Mouse (Mus musculus): ENCODE results near the gene Depdc1b. TPM values are rescaled to one million over a fixed set of nuclear protein-coding genes. Genes with fewer than 3 reads are reported as not detected.

Depdc1b gene
- polyA plus RNA-seq, 1 experiment from 2014 or later = 22.9 TPM

- Histone ChIP-seq H3K9me3 (no peaks in the 10 kb centered on the region), H3K4me3 (no peak overlapping the region), H3K36me3 (replicated peaks) (peaks cover 24% of the 10 kb centered on the region), H3K27me3 (ENCODE audit: poor library complexity, severe bottlenecking) (no peaks in the 10 kb centered on the region), H3K4me1 (no peaks in the 10 kb centered on the region), H3K27ac (no peak overlapping the region)
- no peak for DNase-seq (ENCODE audit: extremely low spot score, low spot score)
- WGBS = 92% methylated on average over 10 of the region's 10 CpGs
Observed at GRCm38 (mm10) chr13:108339907-108340596, 23.9 kb downstream of the Depdc1b start.

- WGBS = 72% methylated on average over 7 of the region's 7 CpGs
- no peak overlapping the region for H3K4me3 ChIP-seq
- H3K27me3 ChIP-seq (ENCODE audit: poor library complexity, severe bottlenecking) = no peaks in the 10 kb centered on the region
- H3K9me3 ChIP-seq = no peaks in the 10 kb centered on the region
- H3K36me3 ChIP-seq (replicated peaks) = peaks cover 18% of the 10 kb centered on the region
- H3K4me1 ChIP-seq = no peaks in the 10 kb centered on the region
- no peak for DNase-seq (ENCODE audit: extremely low spot score, low spot score)
- H3K27ac ChIP-seq = no peak overlapping the region
Observed at GRCm38 (mm10) chr13:108341585-108341984, 25.5 kb downstream of the Depdc1b start.

DNA sequence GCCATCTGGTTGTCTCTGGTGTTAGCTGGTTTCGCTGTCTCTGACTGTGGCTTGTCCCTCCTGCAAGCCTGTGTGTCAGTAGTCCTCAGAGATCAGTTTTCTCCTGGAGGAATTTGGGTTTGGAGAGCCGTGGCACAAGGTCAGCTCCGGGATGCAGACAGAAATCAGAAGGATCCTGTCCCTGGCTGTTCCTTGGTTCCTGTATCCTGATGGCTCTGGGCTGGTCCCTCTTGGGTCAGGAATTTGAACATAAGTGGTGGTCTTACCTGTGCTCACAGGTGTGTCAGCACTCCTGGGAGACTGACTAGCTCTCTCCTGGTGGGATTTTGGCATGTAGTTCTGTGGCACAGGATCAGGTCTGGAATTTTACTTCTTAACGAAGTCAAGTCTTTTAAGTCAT, 29.6 kb downstream of the Depdc1b start:
- H3K4me1 ChIP-seq = no peaks in the 10 kb centered on the region
- no peak overlapping the region for H3K4me3 ChIP-seq
- H3K27ac ChIP-seq = no peak overlapping the region
- DNase-seq (ENCODE audit: extremely low spot score, low spot score) = no peak
- H3K9me3 ChIP-seq = no peaks in the 10 kb centered on the region
- 86% methylated on average over 4 of the region's 4 CpGs for WGBS
- H3K27me3 ChIP-seq (ENCODE audit: poor library complexity, severe bottlenecking) = no peaks in the 10 kb centered on the region
- peaks cover 9% of the 10 kb centered on the region; the same call in 1 of the 2 replicates for H3K36me3 ChIP-seq (replicated peaks)

DNA sequence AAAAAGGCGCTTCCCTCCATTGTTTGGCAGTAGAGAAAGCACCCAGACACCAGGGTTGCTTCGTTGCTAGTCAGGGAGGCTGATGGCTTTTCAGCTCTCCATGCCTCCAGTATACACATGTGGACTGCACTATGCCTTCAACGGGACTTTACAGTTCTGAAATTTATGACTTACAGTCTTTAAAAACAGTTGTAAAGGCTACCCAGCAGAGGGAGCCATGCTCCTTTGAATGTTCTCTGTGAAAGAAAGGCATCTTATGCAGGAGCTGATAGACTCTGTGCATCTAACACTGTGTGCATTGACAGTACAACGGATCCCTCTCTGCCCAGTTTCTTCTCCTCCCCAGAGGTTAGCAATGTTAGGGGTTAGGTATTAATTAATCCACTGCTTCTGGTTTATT, 30.9 kb downstream of the Depdc1b start:
- Histone ChIP-seq H3K9me3 (no peaks in the 10 kb centered on the region), H3K4me1 (no peaks in the 10 kb centered on the region), H3K27me3 (ENCODE audit: poor library complexity, severe bottlenecking) (no peaks in the 10 kb centered on the region), H3K36me3 (replicated peaks) (0 out of 2 replicates have a peak, but pooled peaks cover 3% of the 10 kb centered on the region), H3K27ac (no peak overlapping the region), H3K4me3 (no peak overlapping the region)
- DNase-seq (ENCODE audit: extremely low spot score, low spot score) = no peak
- 70% methylated on average over 4 of the region's 4 CpGs for WGBS

DNA sequence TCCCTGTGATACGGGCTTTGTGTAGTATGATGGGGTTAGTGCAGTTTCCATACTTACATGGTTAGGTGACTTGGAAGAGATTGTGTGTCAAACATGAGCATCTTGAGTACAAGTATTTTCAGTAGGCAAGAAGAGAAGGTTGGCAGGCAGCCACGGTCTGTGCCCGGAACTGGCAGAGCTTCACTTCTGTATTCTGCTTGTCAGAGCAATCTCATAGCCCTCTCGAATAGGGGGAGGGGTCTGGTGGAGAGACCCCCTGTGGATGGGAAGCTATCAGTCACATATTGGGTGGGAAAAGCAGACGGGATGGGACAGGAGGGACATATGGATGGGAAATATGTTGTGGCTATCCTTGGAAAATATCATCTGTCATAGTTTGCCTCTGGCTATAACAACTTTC, 33.5 kb downstream of the Depdc1b start:
- Histone ChIP-seq H3K27ac (no peak overlapping the region), H3K27me3 (ENCODE audit: poor library complexity, severe bottlenecking) (no peaks in the 10 kb centered on the region), H3K36me3 (replicated peaks) (no peaks in the 10 kb centered on the region), H3K4me3 (no peak overlapping the region), H3K4me1 (no peaks in the 10 kb centered on the region), H3K9me3 (no peaks in the 10 kb centered on the region)
- DNase-seq (ENCODE audit: extremely low spot score, low spot score) = no peak
- 91% methylated on average over 5 of the region's 5 CpGs for WGBS

- DNase-seq (ENCODE audit: extremely low spot score, low spot score) = no peak
- WGBS = 92% methylated on average over 5 of the region's 5 CpGs
- H3K27ac ChIP-seq = no peak overlapping the region
- no peaks in the 10 kb centered on the region; the same call in 1 of the 2 replicates for H3K36me3 ChIP-seq (replicated peaks)
- H3K4me1 ChIP-seq = peaks cover 13% of the 10 kb centered on the region
- H3K9me3 ChIP-seq = no peaks in the 10 kb centered on the region
- no peak overlapping the region for H3K4me3 ChIP-seq
- no peaks in the 10 kb centered on the region for H3K27me3 ChIP-seq (ENCODE audit: poor library complexity, severe bottlenecking)
Observed at GRCm38 (mm10) chr13:108353781-108354180, 37.6 kb downstream of the Depdc1b start.

GRCm38 (mm10) chr13:108354804-108355552, 38.8 kb downstream of the Depdc1b start:
- WGBS = 94% methylated on average over 12 of the region's 12 CpGs
- H3K36me3 ChIP-seq (replicated peaks) = no peaks in the 10 kb centered on the region; the same call in 1 of the 2 replicates

GRCm38 (mm10) chr13:108357362-108357761, 41.2 kb downstream of the Depdc1b start:
- WGBS = 42% methylated on average over 10 of the region's 10 CpGs
- H3K27me3 ChIP-seq (ENCODE audit: poor library complexity, severe bottlenecking) = no peaks in the 10 kb centered on the region
- H3K4me1 ChIP-seq = peaks cover 13% of the 10 kb centered on the region
- no peak overlapping the region for H3K4me3 ChIP-seq
- no peak overlapping the region for H3K27ac ChIP-seq
- H3K36me3 ChIP-seq (replicated peaks) = no peaks in the 10 kb centered on the region; the same call in 1 of the 2 replicates
- H3K9me3 ChIP-seq = no peaks in the 10 kb centered on the region
- DNase-seq (ENCODE audit: extremely low spot score, low spot score) = no peak

More at GRCm38 (mm10) chr13:108354804-108355552, 38.8 kb downstream of the Depdc1b start:
- Histone ChIP-seq H3K27ac (no peak overlapping the region), H3K27me3 (ENCODE audit: poor library complexity, severe bottlenecking) (no peaks in the 10 kb centered on the region), H3K9me3 (no peaks in the 10 kb centered on the region), H3K4me1 (peaks cover 13% of the 10 kb centered on the region), H3K4me3 (no peak overlapping the region)
- DNase-seq (ENCODE audit: extremely low spot score, low spot score) = no peak

DNA sequence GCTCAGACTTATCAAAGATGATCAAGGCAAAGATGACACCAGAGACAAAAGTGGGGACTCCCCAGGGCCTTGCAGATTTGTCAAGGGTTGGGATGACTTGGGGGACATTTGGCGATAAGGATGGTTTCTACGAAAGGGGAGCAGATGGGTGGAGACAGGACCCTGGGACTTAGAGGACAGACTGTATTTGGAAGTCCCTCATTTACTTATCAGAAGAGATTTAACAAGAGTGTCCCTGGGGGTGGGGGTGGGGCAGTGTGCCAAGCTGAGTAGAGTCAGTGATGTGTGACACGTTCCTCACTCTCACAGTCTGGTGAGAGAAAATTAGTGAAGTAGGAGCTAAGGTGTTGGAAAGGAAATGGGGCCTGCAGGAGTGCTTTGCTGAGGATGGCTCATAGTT, 42.1 kb downstream of the Depdc1b start:
- Histone ChIP-seq H3K36me3 (replicated peaks) (peaks cover 5% of the 10 kb centered on the region), H3K4me3 (no peak overlapping the region), H3K9me3 (no peaks in the 10 kb centered on the region), H3K27me3 (ENCODE audit: poor library complexity, severe bottlenecking) (no peaks in the 10 kb centered on the region), H3K4me1 (peaks cover 13% of the 10 kb centered on the region), H3K27ac (no peak overlapping the region)
- DNase-seq (ENCODE audit: extremely low spot score, low spot score) = no peak
- WGBS = 46% methylated on average over 3 of the region's 3 CpGs

DNA sequence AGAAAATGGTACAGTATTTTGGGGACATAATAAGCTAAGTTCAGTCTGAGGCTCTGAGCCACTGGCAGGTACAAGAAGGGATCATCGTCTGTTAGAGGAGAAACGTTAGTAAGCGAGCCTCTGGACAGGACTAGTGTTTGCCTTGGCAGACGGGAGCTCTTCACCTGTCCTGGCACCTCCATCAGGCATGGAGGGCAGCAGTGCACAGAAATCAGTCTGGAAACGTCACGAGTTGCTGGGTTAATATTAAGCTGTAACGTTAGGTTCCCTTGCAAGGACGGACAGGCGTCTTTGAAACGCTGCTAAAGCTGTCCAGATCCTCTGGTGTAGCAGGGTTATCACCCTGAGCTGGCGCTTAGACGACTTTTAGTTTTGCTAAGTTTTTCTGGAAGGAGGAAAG, 51.4 kb downstream of the Depdc1b start:
- 95% methylated on average over 12 of the region's 12 CpGs for WGBS
- H3K36me3 ChIP-seq (replicated peaks) = peaks cover 81% of the 10 kb centered on the region
- DNase-seq (ENCODE audit: extremely low spot score, low spot score) = no peak
- no peaks in the 10 kb centered on the region for H3K9me3 ChIP-seq
- H3K27me3 ChIP-seq (ENCODE audit: poor library complexity, severe bottlenecking) = no peaks in the 10 kb centered on the region
- no peaks in the 10 kb centered on the region for H3K4me1 ChIP-seq
- H3K27ac ChIP-seq = no peak overlapping the region
- no peak overlapping the region for H3K4me3 ChIP-seq

DNA sequence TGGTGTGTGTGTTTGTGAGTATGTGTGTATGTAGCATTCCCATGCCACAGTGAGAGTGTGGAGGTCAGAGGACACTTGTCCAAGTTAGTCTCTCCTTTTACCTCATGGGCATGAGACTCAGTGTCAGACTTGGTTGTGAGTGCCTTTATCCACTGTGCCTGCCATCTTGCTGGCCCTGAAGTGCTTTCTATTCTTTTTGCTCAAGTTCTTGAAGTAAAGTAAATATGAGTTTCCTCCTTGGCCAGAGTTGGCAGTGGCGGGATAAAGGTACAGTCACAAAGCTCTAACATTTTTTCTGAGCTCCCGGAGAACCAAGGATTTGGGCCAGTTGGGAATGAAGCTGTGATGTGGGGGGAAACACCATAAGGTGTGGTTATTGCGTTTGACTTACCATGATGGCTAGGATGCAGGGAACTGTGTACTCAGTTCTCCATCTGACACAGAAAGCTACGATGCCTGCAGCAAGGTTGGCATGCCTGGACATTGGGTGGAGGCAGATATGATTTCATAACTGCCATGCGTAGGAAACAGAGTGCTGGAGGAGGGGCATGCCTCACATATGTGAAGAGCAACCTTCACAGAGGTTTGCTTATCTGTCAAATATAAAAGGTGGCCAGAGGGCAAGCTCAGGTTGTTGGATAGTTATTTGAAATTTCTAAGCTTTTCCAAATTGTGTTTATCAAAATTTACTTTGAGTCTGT, 54.3 kb downstream of the Depdc1b start:
- Histone ChIP-seq H3K9me3 (no peaks in the 10 kb centered on the region), H3K27ac (no peak overlapping the region), H3K27me3 (ENCODE audit: poor library complexity, severe bottlenecking) (no peaks in the 10 kb centered on the region), H3K4me3 (no peak overlapping the region), H3K4me1 (no peaks in the 10 kb centered on the region), H3K36me3 (replicated peaks) (peaks cover 74% of the 10 kb centered on the region)
- 96% methylated on average over 5 of the region's 5 CpGs for WGBS
- DNase-seq (ENCODE audit: extremely low spot score, low spot score) = no peak

DNA sequence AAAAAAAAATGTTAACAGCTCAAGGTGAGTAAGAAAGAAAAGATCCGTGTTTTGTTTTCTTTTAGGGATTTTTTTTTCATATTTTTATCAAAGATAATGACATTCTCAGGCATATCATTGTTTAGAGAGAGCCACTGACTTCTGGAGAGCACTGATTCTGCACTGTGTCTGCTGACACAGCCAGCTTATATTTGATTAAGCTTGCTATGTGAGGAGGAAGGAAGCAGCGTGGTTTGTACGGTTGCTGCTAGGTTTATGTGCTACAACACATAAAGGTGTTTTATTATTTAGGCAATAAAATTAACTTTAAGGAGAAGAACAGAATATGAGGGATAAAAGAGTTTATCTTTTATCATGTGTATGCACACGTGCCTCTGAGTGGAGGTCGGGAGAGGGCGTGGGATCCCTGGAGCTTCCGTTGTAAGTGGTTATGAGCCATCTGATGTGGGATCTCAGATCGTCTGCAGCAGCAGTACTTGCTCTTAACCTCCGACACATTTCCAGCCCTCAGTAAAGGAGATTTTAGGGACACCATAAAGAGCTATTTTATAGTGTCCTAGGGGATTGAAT, 55.3 kb downstream of the Depdc1b start:
- Histone ChIP-seq H3K9me3 (no peaks in the 10 kb centered on the region), H3K27me3 (ENCODE audit: poor library complexity, severe bottlenecking) (no peaks in the 10 kb centered on the region), H3K4me1 (no peaks in the 10 kb centered on the region), H3K4me3 (no peak overlapping the region), H3K27ac (no peak overlapping the region), H3K36me3 (replicated peaks) (peaks cover 68% of the 10 kb centered on the region)
- DNase-seq (ENCODE audit: extremely low spot score, low spot score) = no peak
- WGBS = 94% methylated on average over 9 of the region's 9 CpGs
